Mouse (Mus musculus) olfactory bulb, adult 2 months (tissue): ENCODE measurements around the gene Dhdds. TPM values are rescaled to one million over a fixed set of nuclear protein-coding genes. Genes with fewer than 3 reads are reported as not detected.

ENCODE experiments used
- H3K27ac ChIP-seq: fragments of 200-500 bp; 2 replicates; pipeline ENCODE4 v1.5.1; 2012; ENCODE audit warnings: low read depth, low read length; ENCODE audit not compliant: insufficient read depth
- H3K4me1 ChIP-seq: fragments of 200-500 bp; 2 replicates; pipeline ENCODE4 v1.6.1; 2012; ENCODE audit warnings: low read length; ENCODE audit not compliant: control insufficient read depth, insufficient read depth
- H3K4me3 ChIP-seq: fragments of 200-500 bp; 2 replicates; pipeline ENCODE4 v1.5.1; 2012; ENCODE audit warnings: mild to moderate bottlenecking, low read depth, low read length, moderate library complexity; ENCODE audit not compliant: insufficient read depth
- CTCF ChIP-seq: fragments of 200-500 bp; IDR thresholded peaks from 2 replicates; pipeline ENCODE4 v1.5.1; 2012; ENCODE audit warnings: low read depth, mild to moderate bottlenecking, low read length, moderate library complexity; ENCODE audit not compliant: insufficient read depth
- POLR2A ChIP-seq: fragments of 200-500 bp; IDR thresholded peaks from 2 replicates; pipeline ENCODE4 v1.6.1; 2012; ENCODE audit warnings: mild to moderate bottlenecking, low read depth, low read length, moderate library complexity; ENCODE audit not compliant: insufficient read depth
- WGBS: fragments of 180-500 bp; shearing (Covaris S2); methylation state at CpG from one replicate; pipeline ENCODE4 v1.1.7; 2018; 5-methylcytosine and 5-hydroxymethylcytosine counted together
- polyA plus RNA-seq: library from polyadenylated mRNA; stranded (reverse); fragments of >200 nt; gene quantifications from 2 replicates; pipeline ENCODE4 v1.2.4, GENCODE M21; 2012; ENCODE audit warnings: low replicate concordance; ENCODE audit not compliant: missing spikeins, insufficient read depth, insufficient read length

Gene Dhdds
- polyA plus RNA-seq, 1 experiment = not detected

DNA sequence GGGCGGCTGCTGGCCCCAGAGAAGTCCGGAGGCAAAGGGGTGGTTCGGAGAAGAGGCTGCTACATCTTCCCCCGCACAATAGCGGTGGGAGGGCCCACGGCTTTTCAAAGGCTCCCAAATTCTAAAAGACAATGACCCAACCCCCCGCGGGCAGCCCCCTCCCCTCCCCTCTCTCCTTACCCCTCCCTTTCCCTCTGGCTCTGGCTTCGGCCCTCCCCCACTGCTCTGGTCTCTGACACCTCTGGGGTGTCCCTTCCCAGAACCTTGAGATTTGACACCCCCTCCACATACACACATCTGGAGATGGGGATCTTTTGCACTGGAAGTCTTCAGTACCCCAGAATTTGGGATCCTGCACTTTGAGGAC is 18.0 kb upstream of the Dhdds start, which contains the start of gene Lin28a:
Gene Lin28a (minus strand): TSS at position 63 of the 367 bp plus-strand sequence.
- WGBS = 3% methylated on average over 9 of the region's 9 CpGs
- TF ChIP-seq POLR2A (no peak), CTCF (no peak)
- H3K4me1 ChIP-seq = peaks cover 17% of the 10 kb centered on the region
- H3K4me3 ChIP-seq = peak within 1 kb of the TSS; percentile 19; the same call in 1 of the 2 replicates
- H3K27ac ChIP-seq = no peak within 1 kb of the TSS

DNA sequence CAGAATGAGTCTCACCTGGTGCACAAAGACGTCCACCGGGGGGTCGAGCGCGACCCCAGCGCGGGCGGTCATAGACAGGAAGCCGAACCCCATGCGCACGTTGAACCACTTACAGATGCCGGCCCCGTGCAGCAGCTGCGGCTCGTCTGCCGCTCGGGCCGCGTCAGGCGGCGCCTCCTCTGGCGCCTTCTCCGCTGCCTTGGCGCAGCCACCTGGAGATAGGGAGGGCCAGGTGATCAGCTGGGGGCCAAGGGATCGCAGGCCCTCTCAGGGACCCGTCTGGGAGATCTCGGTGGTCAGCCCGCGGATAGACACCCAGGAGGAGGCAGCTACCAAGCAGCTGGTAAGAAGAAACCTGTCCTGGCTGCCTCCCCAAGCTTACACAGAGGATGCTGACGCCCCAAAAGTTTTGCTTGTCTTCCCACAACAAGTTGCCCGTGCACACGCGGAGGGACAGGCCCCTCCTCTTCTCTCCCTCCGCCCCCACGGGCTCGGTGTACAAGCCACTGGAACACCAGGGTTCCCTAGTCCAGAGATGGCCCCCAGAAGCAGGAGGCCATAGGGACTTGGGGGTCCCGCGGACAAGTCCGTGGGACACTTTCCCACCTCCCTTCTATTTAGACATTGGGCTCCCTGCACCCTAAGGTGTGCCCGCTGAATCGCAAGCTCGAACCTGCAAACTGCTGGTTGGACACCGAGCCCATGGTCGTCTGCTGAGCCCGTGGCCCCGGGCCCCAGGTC is 17.5 kb upstream of the Dhdds start:
- peaks cover 17% of the 10 kb centered on the region for H3K4me1 ChIP-seq
- 1% methylated on average over 46 of the region's 46 CpGs for WGBS

DNA sequence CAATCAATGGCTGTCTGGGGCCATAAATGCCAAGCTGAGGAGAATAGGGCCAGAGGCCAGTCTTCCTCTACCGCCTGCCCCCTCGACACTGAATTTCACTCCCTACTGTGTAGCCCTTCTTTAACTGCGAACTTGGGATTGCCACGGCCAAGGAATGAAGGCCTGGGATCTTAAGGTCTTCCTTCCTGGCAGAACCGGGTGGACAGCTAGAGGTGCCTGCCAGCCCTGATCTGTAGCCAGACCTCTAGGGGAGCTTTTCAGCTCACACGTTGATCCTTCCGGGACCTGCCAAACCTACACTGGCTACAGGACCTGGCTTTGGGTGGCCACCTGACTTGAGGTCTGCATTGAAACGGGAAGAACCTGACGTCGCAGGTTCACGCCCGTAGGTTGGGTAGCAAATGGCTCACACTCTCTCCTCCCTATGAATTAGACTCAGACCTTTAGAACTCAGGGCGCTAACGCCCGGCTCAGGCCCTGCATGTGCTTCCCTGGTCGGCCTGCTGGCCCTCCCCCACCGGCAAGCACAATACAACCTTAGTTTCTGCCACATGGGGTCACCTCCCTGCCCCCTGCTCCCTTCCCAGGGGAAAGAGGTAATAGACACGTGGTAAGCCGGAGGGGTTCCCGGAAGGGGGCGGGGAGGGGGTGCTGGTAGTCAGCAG is 16.6 kb upstream of the Dhdds start:
- peaks cover 17% of the 10 kb centered on the region for H3K4me1 ChIP-seq
- H3K27ac ChIP-seq = no peak overlapping the region
- WGBS = 24% methylated on average over 21 of the region's 21 CpGs
- no peak overlapping the region for H3K4me3 ChIP-seq
- TF ChIP-seq POLR2A (no peak), CTCF (no peak)

More for the DNA sequence above, 17.5 kb upstream of the Dhdds start:
- peak overlapping the region; percentile 19; the same call in 1 of the 2 replicates for H3K4me3 ChIP-seq
- TF ChIP-seq POLR2A (no peak), CTCF (no peak)
- H3K27ac ChIP-seq = no peak overlapping the region

DNA sequence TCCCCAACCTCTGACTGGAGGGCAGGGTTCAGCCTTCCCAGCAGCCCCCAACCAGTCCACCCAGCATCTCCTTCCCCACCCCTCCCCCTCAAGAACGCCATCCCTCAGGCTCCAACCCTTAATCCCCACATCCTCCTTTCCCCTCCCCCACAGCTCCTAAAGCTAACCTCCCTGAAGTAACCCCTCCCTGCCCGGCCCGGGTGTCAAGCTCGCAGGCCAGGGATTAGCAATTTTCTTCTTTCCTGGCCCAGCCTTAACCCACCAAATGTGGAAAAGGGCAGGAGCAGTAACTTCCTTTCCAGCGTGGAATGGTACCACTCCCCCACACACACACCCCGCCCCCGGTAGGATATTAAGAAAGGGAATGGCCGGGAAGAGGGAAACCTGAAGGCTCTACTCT is 16.0 kb upstream of the Dhdds start:
- 24% methylated on average over 8 of the region's 8 CpGs for WGBS
- peaks cover 17% of the 10 kb centered on the region for H3K4me1 ChIP-seq
- no peak for TF ChIP-seq CTCF
- no peak for TF ChIP-seq POLR2A

DNA sequence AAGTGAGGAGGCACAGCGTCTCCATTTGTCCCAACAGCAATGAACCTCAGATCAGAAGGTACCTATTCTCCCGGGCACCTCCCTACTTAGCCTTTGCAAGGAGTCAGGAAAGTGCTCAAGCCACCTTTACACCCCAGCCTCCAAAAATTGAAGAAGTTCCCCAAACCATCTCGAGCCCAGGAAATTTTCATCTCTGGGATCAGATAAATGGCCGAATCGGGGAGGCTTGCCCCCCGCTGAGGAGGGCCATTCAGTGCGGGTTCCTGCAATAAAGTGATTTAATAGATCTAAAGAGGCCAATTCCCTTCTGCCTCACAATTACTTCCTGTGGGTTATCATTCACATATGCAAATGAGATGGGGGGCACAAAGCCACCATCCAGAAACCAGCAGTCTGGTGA is 15.5 kb upstream of the Dhdds start:
- H3K4me1 ChIP-seq = peaks cover 17% of the 10 kb centered on the region
- TF ChIP-seq CTCF (no peak), POLR2A (no peak)
- WGBS = 37% methylated on average over 7 of the region's 7 CpGs
- H3K27ac ChIP-seq = no peak overlapping the region
- H3K4me3 ChIP-seq = no peak overlapping the region

More for the DNA sequence above, 16.0 kb upstream of the Dhdds start:
- no peak overlapping the region for H3K27ac ChIP-seq
- H3K4me3 ChIP-seq = no peak overlapping the region

DNA sequence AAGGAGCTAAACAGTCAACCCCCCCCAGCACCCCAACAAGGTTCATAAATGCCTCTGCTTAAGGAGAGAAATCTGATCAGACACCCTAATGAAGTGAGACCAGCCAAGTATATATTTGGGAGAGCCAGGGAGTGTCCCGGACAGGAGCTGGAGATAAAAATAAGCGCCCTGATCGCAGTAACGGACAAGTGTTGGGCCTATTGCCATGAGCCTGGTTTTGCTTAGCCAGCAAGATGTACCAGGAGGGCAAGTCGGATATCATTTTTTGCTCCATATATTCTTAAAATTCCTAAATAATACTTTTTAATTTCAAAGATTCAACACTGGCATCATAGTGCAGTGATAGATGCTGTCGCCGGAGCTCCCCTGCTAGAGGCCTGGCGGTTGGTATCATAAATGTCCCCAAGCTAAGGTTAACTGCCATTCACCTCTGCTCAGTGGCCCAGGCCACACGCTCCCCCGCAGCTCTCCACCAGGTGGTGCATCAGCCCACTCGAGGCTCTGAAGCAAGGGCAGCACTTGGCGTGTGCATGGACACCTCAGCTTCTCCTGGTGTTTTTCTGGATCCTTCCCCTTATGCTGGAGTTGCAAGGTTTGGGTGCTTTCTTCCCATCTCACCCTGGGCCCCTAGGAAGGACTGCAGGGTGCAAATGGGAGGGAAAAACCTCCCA is 12.3 kb upstream of the Dhdds start:
- Histone ChIP-seq H3K4me1 (peaks cover 6% of the 10 kb centered on the region; the same call in 1 of the 2 replicates), H3K4me3 (no peak overlapping the region), H3K27ac (no peak overlapping the region)
- no peak for TF ChIP-seq POLR2A
- TF ChIP-seq CTCF = no peak
- 67% methylated on average over 12 of the region's 12 CpGs for WGBS

DNA sequence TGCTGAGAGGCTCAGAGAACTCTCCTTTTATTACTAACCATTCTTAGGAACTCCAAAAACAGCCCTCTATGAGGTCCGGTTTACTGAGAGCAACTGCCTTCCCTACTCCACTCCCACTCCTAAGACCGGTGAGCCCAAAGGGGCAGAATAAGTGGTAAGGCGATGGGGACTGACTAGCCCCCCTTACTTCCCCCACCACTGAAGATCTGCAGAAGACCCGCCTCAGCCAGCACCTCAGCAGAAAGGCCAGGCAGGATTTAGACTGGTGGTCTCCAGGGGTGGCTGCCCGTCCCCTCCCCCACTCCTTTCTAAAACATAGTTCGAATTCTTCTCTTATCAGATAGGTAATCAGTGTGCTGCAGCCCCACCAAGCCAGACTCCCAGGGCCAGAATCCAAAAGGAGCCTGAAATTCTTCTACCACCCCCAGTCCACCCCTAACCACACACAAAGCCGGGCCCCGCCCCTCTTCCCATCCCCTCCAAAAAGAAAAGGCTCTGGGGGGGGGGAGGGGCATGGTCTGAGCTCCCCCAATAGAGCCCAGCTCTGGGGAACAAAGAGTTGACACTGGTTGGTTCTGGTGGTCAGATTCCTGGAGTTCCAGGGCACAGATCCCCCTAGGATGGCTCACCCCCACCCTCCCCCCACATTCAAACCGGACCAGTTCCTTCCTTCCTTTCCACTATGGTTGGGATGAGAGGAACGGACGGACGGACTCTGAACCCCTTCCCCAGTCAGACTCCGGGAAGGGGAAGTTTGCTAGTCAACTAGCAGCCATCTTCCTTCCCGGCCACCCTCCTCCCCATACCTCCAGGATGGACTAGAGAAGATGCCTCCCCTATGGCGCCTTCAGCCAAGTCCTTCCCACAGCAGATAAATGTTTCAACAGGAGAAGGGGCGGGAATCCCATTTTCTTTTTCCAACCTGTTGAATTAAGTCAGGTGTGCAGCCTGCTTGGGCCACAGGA is 11.0 kb upstream of the Dhdds start:
- TF ChIP-seq POLR2A = no peak
- TF ChIP-seq CTCF = no peak
- WGBS = 22% methylated on average over 16 of the region's 16 CpGs
- Histone ChIP-seq H3K4me3 (no peak overlapping the region), H3K27ac (no peak overlapping the region), H3K4me1 (no peaks in the 10 kb centered on the region)

DNA sequence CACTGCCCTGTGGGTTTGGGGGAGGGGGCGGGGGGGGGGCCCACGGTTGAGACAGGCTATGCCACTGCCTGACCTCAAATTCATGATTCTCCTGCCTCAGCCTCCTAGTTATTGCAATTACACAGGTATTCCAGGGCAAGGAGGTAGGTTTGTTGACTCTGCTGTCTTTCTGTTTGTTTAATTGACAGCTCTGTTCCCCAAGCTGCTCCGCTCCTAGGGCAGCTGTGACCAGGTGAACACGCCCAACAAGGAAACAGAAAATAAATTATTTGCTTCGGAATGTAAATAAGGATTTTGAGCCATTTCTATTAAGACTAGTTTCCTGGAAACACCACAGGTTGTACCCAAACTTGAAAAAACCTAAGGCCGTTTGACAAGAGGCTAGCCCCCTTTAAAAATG is 9.0 kb upstream of the Dhdds start:
- H3K27ac ChIP-seq = no peak overlapping the region
- H3K4me1 ChIP-seq = no peaks in the 10 kb centered on the region
- no peak overlapping the region for H3K4me3 ChIP-seq
- no peak for TF ChIP-seq CTCF
- no peak for TF ChIP-seq POLR2A
- WGBS = 61% methylated on average over 6 of the region's 6 CpGs
